Mouse (Mus musculus): ENCODE measurements at regions not wholly inside any gene's neighbourhood (a gene's known extent, or its start where the extent isn't known, plus 50 kb on each side); places are given as distances from the start of the nearest gene placed in this dataset.

DNA sequence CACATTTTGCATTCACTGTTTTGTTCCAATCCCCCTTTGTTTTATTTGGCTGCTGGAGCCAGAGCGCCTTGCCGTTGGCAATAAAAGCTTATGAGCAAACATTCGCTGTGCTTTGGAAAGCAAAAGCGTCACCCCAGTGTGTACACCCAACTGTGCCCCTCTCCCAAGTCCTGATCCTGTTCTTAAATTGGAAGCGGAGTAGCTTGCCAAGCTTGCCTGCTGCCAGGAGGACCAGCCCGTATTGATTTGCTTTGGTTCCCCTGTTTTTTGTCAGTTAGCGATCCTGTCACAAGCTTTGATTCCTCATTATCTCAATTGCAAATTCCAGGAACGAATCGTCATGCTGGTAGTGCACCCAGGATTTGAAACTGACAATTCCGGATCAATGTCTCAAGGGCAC, 917.5 kb downstream of the Olfm4 start:
- no peak for ATAC-seq (replicated peaks; ENCODE audit: insufficient number of reproducible peaks, low FRiP score, low TSS enrichment, low read depth)
- H3K4me3 ChIP-seq (ENCODE audit: low read depth, low read length) = no peak overlapping the region

DNA sequence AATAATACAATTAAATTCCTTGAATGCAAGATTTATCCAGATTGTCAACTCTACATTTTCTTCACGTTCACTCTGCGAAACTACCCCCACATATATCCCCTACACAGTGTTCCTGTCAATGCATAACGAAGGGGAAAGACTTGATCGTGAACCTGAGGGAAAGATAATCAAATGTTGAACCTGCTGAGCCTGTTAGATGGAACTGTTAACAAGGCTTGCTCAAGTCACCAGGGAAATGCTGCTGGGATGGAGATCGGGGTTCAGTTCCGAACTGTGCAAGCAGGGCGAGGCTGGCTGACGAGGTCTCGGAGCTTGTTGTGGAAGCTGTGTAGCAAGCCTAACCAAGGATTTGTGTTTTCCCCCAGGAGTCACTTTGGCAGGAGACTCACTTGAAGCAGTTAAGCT, 917.9 kb downstream of the Olfm4 start:
- H3K4me2 ChIP-seq (ENCODE audit: low read depth, low read length) = no peak overlapping the region
- no peak for ATAC-seq (replicated peaks; ENCODE audit: insufficient number of reproducible peaks, low FRiP score, low TSS enrichment, low read depth)
- H3K36me3 ChIP-seq (replicated peaks; ENCODE audit: control insufficient read depth, insufficient read depth, low read depth, low read length) = no peaks in the 10 kb centered on the region
- no peak overlapping the region for H3K27ac ChIP-seq (replicated peaks; ENCODE audit: low read depth, low read length)
- no peak overlapping the region for H3K9ac ChIP-seq (replicated peaks; ENCODE audit: low read length)
- H3K4me1 ChIP-seq (ENCODE audit: control insufficient read depth, insufficient read depth, low read length) = no peaks in the 10 kb centered on the region
- H3K9me3 ChIP-seq (replicated peaks; ENCODE audit: control insufficient read depth, low read length) = no peaks in the 10 kb centered on the region
- WGBS = 86% methylated on average over 9 of the region's 9 CpGs
- DNase-seq (ENCODE audit: low spot score) = no peak
- H3K27me3 ChIP-seq (ENCODE audit: control insufficient read depth, insufficient read depth, low read length) = no peaks in the 10 kb centered on the region
- no peak overlapping the region for H3K4me3 ChIP-seq (ENCODE audit: low read depth, low read length)

More for the DNA sequence above, 917.5 kb downstream of the Olfm4 start:
- no peaks in the 10 kb centered on the region for H3K9me3 ChIP-seq (replicated peaks; ENCODE audit: control insufficient read depth, low read length)
- no peak for DNase-seq (ENCODE audit: low spot score)
- no peaks in the 10 kb centered on the region for H3K4me1 ChIP-seq (ENCODE audit: control insufficient read depth, insufficient read depth, low read length)
- H3K27me3 ChIP-seq (ENCODE audit: control insufficient read depth, insufficient read depth, low read length) = no peaks in the 10 kb centered on the region
- H3K9ac ChIP-seq (replicated peaks; ENCODE audit: low read length) = no peak overlapping the region
- H3K27ac ChIP-seq (replicated peaks; ENCODE audit: low read depth, low read length) = no peak overlapping the region
- H3K36me3 ChIP-seq (replicated peaks; ENCODE audit: control insufficient read depth, insufficient read depth, low read depth, low read length) = no peaks in the 10 kb centered on the region
- 76% methylated on average over 10 of the region's 10 CpGs for WGBS
- no peak overlapping the region for H3K4me2 ChIP-seq (ENCODE audit: low read depth, low read length)

DNA sequence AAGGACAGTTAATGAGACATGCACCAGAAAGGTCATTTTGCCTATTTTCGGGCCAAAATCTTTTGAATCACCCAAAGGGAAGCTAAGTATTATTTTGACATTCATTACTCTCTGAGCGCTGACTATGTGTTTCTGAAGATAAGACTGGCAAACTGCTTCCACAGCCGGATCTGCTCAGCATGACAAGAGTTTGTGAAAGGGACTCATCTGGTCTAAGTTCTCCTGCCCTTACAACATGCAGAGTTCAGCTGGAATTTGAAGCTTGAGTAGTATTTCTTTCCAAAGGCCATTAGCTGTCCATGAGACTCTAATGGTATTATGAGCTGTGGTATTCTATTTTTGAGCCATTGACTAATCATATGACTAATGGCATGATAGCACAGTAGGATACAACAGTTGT, 932.1 kb downstream of the Olfm4 start:
- Histone ChIP-seq H3K27ac (replicated peaks; ENCODE audit: low read depth, low read length) (no peak overlapping the region), H3K36me3 (replicated peaks; ENCODE audit: control insufficient read depth, insufficient read depth, low read depth, low read length) (no peaks in the 10 kb centered on the region), H3K9me3 (replicated peaks; ENCODE audit: control insufficient read depth, low read length) (no peaks in the 10 kb centered on the region), H3K9ac (replicated peaks; ENCODE audit: low read length) (no peak overlapping the region), H3K27me3 (ENCODE audit: control insufficient read depth, insufficient read depth, low read length) (no peaks in the 10 kb centered on the region), H3K4me1 (ENCODE audit: control insufficient read depth, insufficient read depth, low read length) (no peaks in the 10 kb centered on the region), H3K4me3 (ENCODE audit: low read depth, low read length) (no peak overlapping the region), H3K4me2 (ENCODE audit: low read depth, low read length) (no peak overlapping the region)
- 88% methylated on average over 3 of the region's 3 CpGs for WGBS
- DNase-seq (ENCODE audit: low spot score) (no peak), ATAC-seq (replicated peaks; ENCODE audit: insufficient number of reproducible peaks, low FRiP score, low TSS enrichment, low read depth) (no peak)

DNA sequence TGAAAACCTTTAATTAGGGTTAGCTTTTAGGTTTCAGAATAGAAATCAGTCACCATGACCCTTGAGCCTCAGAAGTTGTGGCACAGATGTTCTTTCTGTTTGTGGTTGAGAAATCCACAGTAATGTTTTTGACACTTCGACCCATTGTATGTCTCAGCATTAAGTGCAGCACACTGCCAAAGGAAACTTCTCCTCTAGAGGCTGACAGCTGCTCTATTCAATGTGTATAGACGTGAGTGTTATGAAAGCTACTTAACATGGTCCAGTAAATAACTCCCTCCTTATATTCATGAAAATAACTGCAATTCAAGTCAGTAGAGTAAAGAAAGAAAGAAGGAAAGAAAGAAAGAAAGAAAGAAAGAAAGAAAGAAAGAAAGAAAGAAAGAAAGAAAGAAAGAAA, 939.9 kb downstream of the Olfm4 start:
- Histone ChIP-seq H3K9me3 (replicated peaks; ENCODE audit: control insufficient read depth, low read length) (no peaks in the 10 kb centered on the region), H3K9ac (replicated peaks; ENCODE audit: low read length) (no peak overlapping the region)

DNA sequence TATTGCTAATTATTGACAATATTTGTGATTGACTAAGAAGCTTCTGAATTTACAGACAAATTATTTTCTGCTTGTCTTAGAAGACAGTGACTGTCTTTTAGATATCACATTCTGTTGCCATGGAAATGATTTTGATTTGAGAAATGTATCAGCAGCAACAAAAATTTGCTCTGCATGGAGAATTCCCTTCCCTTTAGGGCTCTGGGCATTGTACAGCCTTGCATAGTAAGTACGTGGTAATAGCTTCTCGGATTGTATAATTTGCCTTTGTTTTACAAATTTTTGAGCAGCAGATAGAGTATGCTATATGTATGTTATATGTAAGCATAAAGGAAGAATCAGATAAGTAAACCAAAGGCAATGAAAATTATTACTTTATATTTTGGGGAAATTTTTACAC, 976.1 kb downstream of the Olfm4 start:
- Histone ChIP-seq H3K27ac (replicated peaks; ENCODE audit: low read depth, low read length) (no peak overlapping the region), H3K4me1 (ENCODE audit: control insufficient read depth, insufficient read depth, low read length) (no peaks in the 10 kb centered on the region), H3K36me3 (replicated peaks; ENCODE audit: control insufficient read depth, insufficient read depth, low read depth, low read length) (no peaks in the 10 kb centered on the region), H3K9ac (replicated peaks; ENCODE audit: low read length) (no peak overlapping the region), H3K4me2 (ENCODE audit: low read depth, low read length) (no peak overlapping the region), H3K4me3 (ENCODE audit: low read depth, low read length) (no peak overlapping the region), H3K9me3 (replicated peaks; ENCODE audit: control insufficient read depth, low read length) (no peaks in the 10 kb centered on the region), H3K27me3 (ENCODE audit: control insufficient read depth, insufficient read depth, low read length) (no peaks in the 10 kb centered on the region)
- DNase-seq (ENCODE audit: low spot score) = no peak
- ATAC-seq (replicated peaks; ENCODE audit: insufficient number of reproducible peaks, low FRiP score, low TSS enrichment, low read depth) = no peak
- 88% methylated on average over 2 of the region's 2 CpGs for WGBS

More for the DNA sequence above, 939.9 kb downstream of the Olfm4 start:
- no peak for DNase-seq (ENCODE audit: low spot score)
- H3K4me3 ChIP-seq (ENCODE audit: low read depth, low read length) = no peak overlapping the region
- no peak overlapping the region for H3K27ac ChIP-seq (replicated peaks; ENCODE audit: low read depth, low read length)
- ATAC-seq (replicated peaks; ENCODE audit: insufficient number of reproducible peaks, low FRiP score, low TSS enrichment, low read depth) = no peak
- H3K36me3 ChIP-seq (replicated peaks; ENCODE audit: control insufficient read depth, insufficient read depth, low read depth, low read length) = no peaks in the 10 kb centered on the region
- 67% methylated on average over 2 of the region's 2 CpGs for WGBS
- no peak overlapping the region for H3K4me2 ChIP-seq (ENCODE audit: low read depth, low read length)
- no peaks in the 10 kb centered on the region for H3K27me3 ChIP-seq (ENCODE audit: control insufficient read depth, insufficient read depth, low read length)
- no peaks in the 10 kb centered on the region for H3K4me1 ChIP-seq (ENCODE audit: control insufficient read depth, insufficient read depth, low read length)

DNA sequence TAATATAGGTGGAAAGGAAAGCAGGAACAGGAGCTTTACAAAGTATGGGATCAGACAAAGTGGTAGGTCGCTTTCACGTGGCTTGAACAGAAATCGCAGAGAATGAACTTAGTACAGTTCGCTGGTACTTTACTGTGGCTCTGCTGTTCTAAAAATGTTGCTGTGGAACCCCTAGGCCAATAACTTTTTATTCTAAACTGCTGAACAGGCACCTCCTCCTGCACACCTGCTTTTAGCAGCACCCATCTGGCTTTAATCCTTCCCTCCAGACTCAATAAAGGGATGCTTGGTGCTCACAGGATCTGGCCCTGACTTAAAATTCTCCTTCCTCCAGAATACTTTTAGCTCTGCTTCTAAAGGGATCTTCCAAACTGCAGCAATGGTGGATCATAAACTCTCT, 991.9 kb downstream of the Olfm4 start:
- no peaks in the 10 kb centered on the region for H3K9me3 ChIP-seq (replicated peaks; ENCODE audit: control insufficient read depth, low read length)
- 91% methylated on average over 4 of the region's 4 CpGs for WGBS
- H3K36me3 ChIP-seq (replicated peaks; ENCODE audit: control insufficient read depth, insufficient read depth, low read depth, low read length) = no peaks in the 10 kb centered on the region
- no peaks in the 10 kb centered on the region for H3K27me3 ChIP-seq (ENCODE audit: control insufficient read depth, insufficient read depth, low read length)
- no peak overlapping the region for H3K9ac ChIP-seq (replicated peaks; ENCODE audit: low read length)
- H3K27ac ChIP-seq (replicated peaks; ENCODE audit: low read depth, low read length) = no peak overlapping the region
- no peak overlapping the region for H3K4me3 ChIP-seq (ENCODE audit: low read depth, low read length)
- H3K4me1 ChIP-seq (ENCODE audit: control insufficient read depth, insufficient read depth, low read length) = no peaks in the 10 kb centered on the region; the same call in 1 of the 2 replicates
- ATAC-seq (replicated peaks; ENCODE audit: insufficient number of reproducible peaks, low FRiP score, low TSS enrichment, low read depth) (no peak), DNase-seq (ENCODE audit: low spot score) (no peak)
- H3K4me2 ChIP-seq (ENCODE audit: low read depth, low read length) = no peak overlapping the region

DNA sequence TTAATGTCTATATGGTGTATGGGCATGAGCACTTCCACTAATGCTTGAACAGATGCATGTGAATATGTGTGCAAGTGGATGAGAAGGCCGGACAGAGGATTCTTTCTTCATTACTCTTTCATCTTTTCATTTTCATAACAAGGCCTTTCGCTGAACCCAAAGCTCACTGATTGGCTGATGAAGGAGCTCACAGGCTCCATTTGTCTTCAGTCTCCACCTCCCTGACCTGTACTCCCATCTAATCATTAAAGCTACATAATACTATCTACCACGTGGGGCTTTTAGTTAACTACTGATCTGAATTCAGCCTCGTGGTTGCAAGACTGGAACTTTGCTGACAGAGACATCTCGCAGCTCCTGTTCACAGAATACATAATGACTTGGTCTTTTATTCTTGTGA, 992.8 kb downstream of the Olfm4 start:
- no peaks in the 10 kb centered on the region for H3K27me3 ChIP-seq (ENCODE audit: control insufficient read depth, insufficient read depth, low read length)
- no peaks in the 10 kb centered on the region for H3K36me3 ChIP-seq (replicated peaks; ENCODE audit: control insufficient read depth, insufficient read depth, low read depth, low read length)
- 57% methylated on average over 5 of the region's 5 CpGs for WGBS
- H3K27ac ChIP-seq (replicated peaks; ENCODE audit: low read depth, low read length) = no peak overlapping the region
- H3K9me3 ChIP-seq (replicated peaks; ENCODE audit: control insufficient read depth, low read length) = no peaks in the 10 kb centered on the region
- DNase-seq (ENCODE audit: low spot score) = no peak
- ATAC-seq (replicated peaks; ENCODE audit: insufficient number of reproducible peaks, low FRiP score, low TSS enrichment, low read depth) = no peak
- H3K4me3 ChIP-seq (ENCODE audit: low read depth, low read length) = no peak overlapping the region
- H3K9ac ChIP-seq (replicated peaks; ENCODE audit: low read length) = no peak overlapping the region
- no peaks in the 10 kb centered on the region; the same call in 1 of the 2 replicates for H3K4me1 ChIP-seq (ENCODE audit: control insufficient read depth, insufficient read depth, low read length)
- H3K4me2 ChIP-seq (ENCODE audit: low read depth, low read length) = no peak overlapping the region

DNA sequence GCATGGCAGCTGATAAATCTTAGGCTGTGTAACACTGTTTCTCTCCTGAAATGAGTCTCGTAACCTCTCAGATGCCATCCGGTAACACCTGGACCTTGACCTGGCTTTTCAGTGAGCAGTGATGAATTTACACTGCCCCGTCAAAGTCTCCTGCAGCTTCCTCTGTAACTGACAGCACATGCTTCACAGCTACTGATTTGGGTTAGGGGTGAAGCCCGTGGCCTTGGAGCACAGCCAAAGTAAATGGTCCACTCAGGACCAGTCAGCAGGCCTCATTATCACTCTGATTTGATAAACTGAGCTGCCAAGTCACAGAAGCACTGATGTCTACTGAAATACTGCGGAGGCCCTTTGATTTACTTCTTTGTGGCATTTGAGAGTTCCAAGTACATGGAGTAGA, 995.6 kb downstream of the Olfm4 start:
- no peak for DNase-seq (ENCODE audit: low spot score)
- H3K27ac ChIP-seq (replicated peaks; ENCODE audit: low read depth, low read length) = no peak overlapping the region
- H3K36me3 ChIP-seq (replicated peaks; ENCODE audit: control insufficient read depth, insufficient read depth, low read depth, low read length) = no peaks in the 10 kb centered on the region
- H3K4me1 ChIP-seq (ENCODE audit: control insufficient read depth, insufficient read depth, low read length) = no peaks in the 10 kb centered on the region; the same call in 1 of the 2 replicates
- no peak for ATAC-seq (replicated peaks; ENCODE audit: insufficient number of reproducible peaks, low FRiP score, low TSS enrichment, low read depth)
- 64% methylated on average over 5 of the region's 5 CpGs for WGBS
- no peak overlapping the region for H3K4me3 ChIP-seq (ENCODE audit: low read depth, low read length)
- H3K9me3 ChIP-seq (replicated peaks; ENCODE audit: control insufficient read depth, low read length) = no peaks in the 10 kb centered on the region
- no peak overlapping the region for H3K4me2 ChIP-seq (ENCODE audit: low read depth, low read length)
- H3K27me3 ChIP-seq (ENCODE audit: control insufficient read depth, insufficient read depth, low read length) = no peaks in the 10 kb centered on the region
- H3K9ac ChIP-seq (replicated peaks; ENCODE audit: low read length) = no peak overlapping the region
